Comparison of ENCODE assay signal across 30 mouse cellular contexts in the genomic region with DNA sequence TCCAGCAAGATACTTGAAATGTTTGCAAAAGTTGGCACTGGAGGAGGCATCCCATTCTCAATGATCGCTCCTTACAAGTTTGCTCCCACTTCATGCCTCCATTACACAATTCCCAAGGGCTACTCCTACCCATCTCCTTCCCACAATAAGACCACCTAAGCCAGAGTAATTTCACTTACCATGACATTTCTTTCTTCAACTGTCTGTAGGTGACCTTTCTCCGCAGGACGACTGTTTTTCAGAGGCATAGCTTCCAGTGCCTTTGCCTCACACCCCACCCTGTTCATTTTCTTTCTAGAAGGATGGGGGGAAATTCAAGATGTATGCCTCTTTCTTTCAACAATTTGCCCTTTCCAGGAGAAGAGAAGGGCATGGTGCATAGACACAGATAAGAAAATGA.
"Had no signal": no experiment of that assay in that cellular context is flagged by ENCODE, and none has a peak within 500 bp of the region (broad histone marks: within the 10 kb centered on the region; RNA-seq: fewer than 3 reads in every experiment).

No protein-coding gene starts in this region.

- H3K36me3 ChIP-seq: limb, embryonic 10.5 days; limb, embryonic 12.5 days; limb, embryonic 13.5 days; limb, embryonic 15.5 days; liver, embryonic 12.5 days; liver, embryonic 13.5 days; liver, embryonic 15.5 days; lung, embryonic 15.5 days; midbrain, embryonic 10.5 days; midbrain, embryonic 12.5 days; midbrain, embryonic 15.5 days; neural tube, embryonic 12.5 days had no signal

- H3K4me3 ChIP-seq: limb, embryonic 10.5 days; limb, embryonic 12.5 days; limb, embryonic 13.5 days; limb, embryonic 15.5 days; liver, embryonic 12.5 days; liver, embryonic 13.5 days; liver, embryonic 15.5 days; lung, embryonic 15.5 days; megakaryocyte, embryonic 14.5 days; midbrain, embryonic 10.5 days; midbrain, embryonic 12.5 days; midbrain, embryonic 15.5 days; myocyte; neural tube, embryonic 12.5 days had no signal

- DNase-seq: left cerebral cortex, postnatal 4 days; liver; liver, embryonic 13.5 days; liver, postnatal 0 days; lung, adult 18-20 months; lung, adult 2 months; lung, embryonic 14.5 days; lung, postnatal 10 days; lung, postnatal 14 days; lung, postnatal 36 days; lung, postnatal 4 days; midbrain, embryonic 14.5 days had no signal

- H3K9me3 ChIP-seq: limb, embryonic 10.5 days; limb, embryonic 12.5 days; limb, embryonic 13.5 days; limb, embryonic 15.5 days; liver, embryonic 12.5 days; liver, embryonic 13.5 days; liver, embryonic 15.5 days; lung, embryonic 15.5 days; midbrain, embryonic 10.5 days; midbrain, embryonic 12.5 days; midbrain, embryonic 15.5 days; neural tube, embryonic 12.5 days had no signal

- H3K4me2 ChIP-seq: limb, embryonic 12.5 days; limb, embryonic 13.5 days; limb, embryonic 15.5 days; liver, embryonic 11.5 days; liver, embryonic 12.5 days; liver, embryonic 13.5 days; liver, embryonic 15.5 days; lung, embryonic 14.5 days; lung, embryonic 15.5 days; midbrain, embryonic 12.5 days; midbrain, embryonic 15.5 days; neural tube, embryonic 12.5 days had no signal

- H3K4me1 ChIP-seq: liver, embryonic 12.5 days; liver, embryonic 13.5 days; liver, embryonic 15.5 days; megakaryocyte, embryonic 14.5 days had no signal

- H3K27ac ChIP-seq: limb, embryonic 10.5 days; limb, embryonic 12.5 days; limb, embryonic 13.5 days; limb, embryonic 15.5 days; liver, embryonic 12.5 days; liver, embryonic 13.5 days; liver, embryonic 14.5 days; liver, embryonic 15.5 days; lung, embryonic 15.5 days; macrophage; midbrain, embryonic 10.5 days; midbrain, embryonic 12.5 days; midbrain, embryonic 15.5 days; neural tube, embryonic 12.5 days had no signal

- H3K9ac ChIP-seq: limb, embryonic 12.5 days; limb, embryonic 13.5 days; limb, embryonic 15.5 days; liver, embryonic 12.5 days; liver, embryonic 13.5 days; liver, embryonic 14.5 days; liver, embryonic 15.5 days; liver, postnatal 0 days; lung, embryonic 14.5 days; lung, embryonic 15.5 days; midbrain, embryonic 12.5 days; midbrain, embryonic 15.5 days; neural tube, embryonic 12.5 days had no signal

- ATAC-seq: liver, embryonic 12.5 days; liver, postnatal 0 days; lung, postnatal 0 days; midbrain, embryonic 15.5 days; midbrain, embryonic 16.5 days had no signal
